Mouse (Mus musculus): ENCODE measurements around the gene Pdzrn3. TPM values are rescaled to one million over a fixed set of nuclear protein-coding genes. Genes with fewer than 3 reads are reported as not detected.

The Pdzrn3 gene
- total RNA-seq, 1 experiment from 2014 or later, result not detected

GRCm38 (mm10) chr6:101234349-101234748, 143.3 kb downstream of the Pdzrn3 start:
- ATAC-seq (replicated peaks; ENCODE audit: insufficient number of reproducible peaks, low FRiP score, low TSS enrichment, poor library complexity, severe bottlenecking), result no peak

GRCm38 (mm10) chr6:101233680-101234079, 144.0 kb downstream of the Pdzrn3 start:
- no peak for ATAC-seq (replicated peaks; ENCODE audit: insufficient number of reproducible peaks, low FRiP score, low TSS enrichment, poor library complexity, severe bottlenecking)

- ATAC-seq (replicated peaks; ENCODE audit: insufficient number of reproducible peaks, low FRiP score, low TSS enrichment, poor library complexity, severe bottlenecking), result no peak
Observed at GRCm38 (mm10) chr6:101227294-101227855, 150.3 kb downstream of the Pdzrn3 start.

- ATAC-seq (replicated peaks; ENCODE audit: insufficient number of reproducible peaks, low FRiP score, low TSS enrichment, poor library complexity, severe bottlenecking), result no peak
Observed at GRCm38 (mm10) chr6:101220307-101220706, 157.4 kb downstream of the Pdzrn3 start.

- no peak for ATAC-seq (replicated peaks; ENCODE audit: insufficient number of reproducible peaks, low FRiP score, low TSS enrichment, poor library complexity, severe bottlenecking)
Observed at GRCm38 (mm10) chr6:101219004-101219403, 158.7 kb downstream of the Pdzrn3 start.

GRCm38 (mm10) chr6:101218197-101218596, 159.5 kb downstream of the Pdzrn3 start:
- no peak for ATAC-seq (replicated peaks; ENCODE audit: insufficient number of reproducible peaks, low FRiP score, low TSS enrichment, poor library complexity, severe bottlenecking)

GRCm38 (mm10) chr6:101217756-101218155, 159.9 kb downstream of the Pdzrn3 start:
- no peak for ATAC-seq (replicated peaks; ENCODE audit: insufficient number of reproducible peaks, low FRiP score, low TSS enrichment, poor library complexity, severe bottlenecking)

GRCm38 (mm10) chr6:101215436-101215791, 162.3 kb downstream of the Pdzrn3 start:
- no peak for ATAC-seq (replicated peaks; ENCODE audit: insufficient number of reproducible peaks, low FRiP score, low TSS enrichment, poor library complexity, severe bottlenecking)

- no peak for ATAC-seq (replicated peaks; ENCODE audit: insufficient number of reproducible peaks, low FRiP score, low TSS enrichment, poor library complexity, severe bottlenecking)
Observed at GRCm38 (mm10) chr6:101214734-101215435, 162.8 kb downstream of the Pdzrn3 start.

GRCm38 (mm10) chr6:101213066-101213465, 164.6 kb downstream of the Pdzrn3 start:
- no peak for ATAC-seq (replicated peaks; ENCODE audit: insufficient number of reproducible peaks, low FRiP score, low TSS enrichment, poor library complexity, severe bottlenecking)

- no peak for ATAC-seq (replicated peaks; ENCODE audit: insufficient number of reproducible peaks, low FRiP score, low TSS enrichment, poor library complexity, severe bottlenecking)
Observed at GRCm38 (mm10) chr6:101212086-101212485, 165.6 kb downstream of the Pdzrn3 start.

- no peak for ATAC-seq (replicated peaks; ENCODE audit: insufficient number of reproducible peaks, low FRiP score, low TSS enrichment, poor library complexity, severe bottlenecking)
Observed at GRCm38 (mm10) chr6:101211361-101211841, 166.3 kb downstream of the Pdzrn3 start.

GRCm38 (mm10) chr6:101198943-101199298, 178.8 kb downstream of the Pdzrn3 start:
- ATAC-seq (replicated peaks; ENCODE audit: insufficient number of reproducible peaks, low FRiP score, low TSS enrichment, poor library complexity, severe bottlenecking), result no peak

GRCm38 (mm10) chr6:101198284-101198942, 179.3 kb downstream of the Pdzrn3 start:
- ATAC-seq (replicated peaks; ENCODE audit: insufficient number of reproducible peaks, low FRiP score, low TSS enrichment, poor library complexity, severe bottlenecking), result no peak

GRCm38 (mm10) chr6:101197642-101198041, 180.1 kb downstream of the Pdzrn3 start:
- ATAC-seq (replicated peaks; ENCODE audit: insufficient number of reproducible peaks, low FRiP score, low TSS enrichment, poor library complexity, severe bottlenecking), result no peak

- no peak for ATAC-seq (replicated peaks; ENCODE audit: insufficient number of reproducible peaks, low FRiP score, low TSS enrichment, poor library complexity, severe bottlenecking)
Observed at GRCm38 (mm10) chr6:101195891-101196290, 181.8 kb downstream of the Pdzrn3 start.

- ATAC-seq (replicated peaks; ENCODE audit: insufficient number of reproducible peaks, low FRiP score, low TSS enrichment, poor library complexity, severe bottlenecking), result no peak
Observed at GRCm38 (mm10) chr6:101194386-101194925, 183.2 kb downstream of the Pdzrn3 start.

GRCm38 (mm10) chr6:101191576-101191975, 186.1 kb downstream of the Pdzrn3 start:
- no peak for ATAC-seq (replicated peaks; ENCODE audit: insufficient number of reproducible peaks, low FRiP score, low TSS enrichment, poor library complexity, severe bottlenecking)

GRCm38 (mm10) chr6:101187322-101187721, 190.4 kb downstream of the Pdzrn3 start:
- no peak for ATAC-seq (replicated peaks; ENCODE audit: insufficient number of reproducible peaks, low FRiP score, low TSS enrichment, poor library complexity, severe bottlenecking)

- no peak for ATAC-seq (replicated peaks; ENCODE audit: insufficient number of reproducible peaks, low FRiP score, low TSS enrichment, poor library complexity, severe bottlenecking)
Observed at GRCm38 (mm10) chr6:101186887-101187286, 190.8 kb downstream of the Pdzrn3 start.
